Mouse (Mus musculus): Measurements from ENCODE around the gene Creb3l1.

Creb3l1 gene

GRCm38 (mm10) chr2:91944170-91944950 lies 79.9 kb downstream of the Creb3l1 start:
- DNase-seq (ENCODE audit: low spot score), result peak; percentile 77

DNA sequence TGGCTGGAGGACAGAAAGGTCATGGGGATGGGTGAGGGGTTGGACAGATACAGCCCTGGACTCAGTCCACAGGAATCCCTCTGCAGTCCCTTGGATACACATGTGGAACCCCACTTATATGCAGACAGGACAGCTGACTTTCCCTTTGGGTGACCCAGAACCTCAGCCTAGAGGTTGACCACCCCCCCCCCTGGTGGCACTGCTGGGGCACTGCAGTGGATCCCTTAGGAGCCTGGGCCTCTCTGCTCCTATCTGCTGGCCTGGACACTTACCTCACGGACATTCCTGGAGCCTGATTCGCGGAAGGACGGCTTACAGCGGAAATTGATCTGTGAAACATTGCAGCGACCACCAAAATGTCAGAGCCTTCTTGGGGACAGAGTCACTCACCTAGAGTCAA lies 81.9 kb downstream of the Creb3l1 start:
- no peak for DNase-seq (ENCODE audit: low spot score)

DNA sequence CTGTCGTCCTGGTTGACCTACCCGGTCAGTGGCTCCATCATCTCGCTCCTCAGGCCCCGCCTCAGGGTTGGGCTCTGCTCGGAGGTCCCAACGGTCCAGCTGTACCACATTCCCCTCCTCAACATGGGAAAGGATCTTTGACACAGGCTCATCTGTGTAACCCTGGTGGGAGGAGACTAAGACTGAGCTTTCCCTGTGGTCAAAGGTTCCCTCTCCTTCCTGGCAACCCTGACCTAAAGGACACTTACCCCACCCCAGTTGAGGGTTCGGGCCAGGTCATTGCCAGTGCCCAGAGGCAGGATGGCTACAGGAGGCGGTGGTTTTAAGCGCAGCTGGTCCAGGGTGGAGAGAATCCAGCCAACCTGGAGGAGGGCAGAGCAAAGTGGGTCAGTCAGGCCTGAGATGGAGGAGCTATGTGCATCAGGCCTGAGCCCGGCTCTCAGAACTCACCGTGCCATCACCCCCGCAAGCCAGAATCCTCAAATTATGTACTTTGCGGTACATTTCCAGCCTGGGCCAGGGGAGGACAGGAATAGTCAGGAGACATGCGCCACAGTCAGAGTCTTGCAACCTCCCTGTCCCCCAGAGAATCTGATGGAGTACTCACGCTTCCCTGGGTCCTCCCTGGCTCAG lies 84.9 kb downstream of the Creb3l1 start:
- no peak for DNase-seq (ENCODE audit: low spot score)

GRCm38 (mm10) chr2:91936154-91936553 lies 88.1 kb downstream of the Creb3l1 start:
- no peak for DNase-seq (ENCODE audit: low spot score)

GRCm38 (mm10) chr2:91934826-91935525 lies 89.3 kb downstream of the Creb3l1 start:
- DNase-seq (ENCODE audit: low spot score), result no peak

DNA sequence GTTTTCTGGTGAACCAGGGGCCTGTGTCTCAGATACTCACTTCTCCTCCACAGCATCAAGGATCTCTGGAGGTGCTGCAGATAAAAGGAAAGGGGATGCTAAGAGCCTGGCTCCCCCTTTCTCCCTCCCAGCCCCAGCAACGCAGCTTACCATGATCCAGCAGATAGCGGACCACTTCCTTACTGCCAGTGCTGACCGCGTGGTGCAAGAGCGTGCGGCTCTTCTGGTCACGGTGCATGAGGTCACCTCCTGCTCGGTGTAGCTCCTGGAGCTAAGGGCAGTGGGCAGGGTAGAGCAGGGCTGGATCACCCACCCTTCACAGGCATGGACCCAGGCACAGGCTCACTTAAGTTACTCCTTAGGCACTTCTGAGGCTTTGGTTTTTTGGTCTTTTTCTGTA lies 90.3 kb downstream of the Creb3l1 start:
- DNase-seq (ENCODE audit: low spot score), result no peak

GRCm38 (mm10) chr2:91933471-91933870 lies 90.8 kb downstream of the Creb3l1 start:
- DNase-seq (ENCODE audit: low spot score), result no peak

DNA sequence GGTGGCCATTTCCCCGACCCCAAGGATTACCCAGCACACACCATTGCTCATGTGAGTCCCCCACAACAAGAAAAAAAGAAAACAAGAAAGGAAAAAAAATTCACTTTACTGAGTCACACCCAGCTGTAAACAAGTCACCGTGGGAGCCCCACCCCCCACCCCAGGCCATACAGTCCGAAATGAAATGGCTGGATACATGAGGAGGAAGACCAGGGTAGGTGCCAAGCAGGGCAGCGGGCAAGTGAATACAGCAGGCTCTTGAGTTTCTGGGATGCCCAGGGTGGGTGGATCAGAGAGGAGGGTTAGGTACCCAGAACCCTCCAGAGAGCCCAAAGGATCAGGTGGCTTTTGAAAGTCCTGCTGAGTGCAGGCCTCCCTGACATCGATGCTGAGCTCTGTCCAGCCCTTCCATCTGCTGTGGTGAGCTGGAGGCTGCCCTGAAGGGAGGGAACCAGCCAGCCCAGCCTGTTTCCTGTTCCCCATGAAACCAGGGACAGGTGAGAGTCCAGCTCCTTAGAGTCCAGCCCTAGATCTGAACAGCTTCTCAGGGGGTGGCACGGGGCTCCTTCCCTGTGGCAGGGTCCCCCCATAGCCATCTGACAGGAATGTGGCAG lies 91.5 kb downstream of the Creb3l1 start:
- no peak for DNase-seq (ENCODE audit: low spot score)
